Mouse (Mus musculus): ENCODE measurements around the gene Dtx3l.
A peak's percentile ranks its signal among the peaks of the same experiment; 100 is the strongest.
"Not testable (repeated sequence)": the region's sequence is repeated elsewhere in the genome, so short reads cannot be mapped to it uniquely, and the experiment has no call there.

Dtx3l gene

DNA sequence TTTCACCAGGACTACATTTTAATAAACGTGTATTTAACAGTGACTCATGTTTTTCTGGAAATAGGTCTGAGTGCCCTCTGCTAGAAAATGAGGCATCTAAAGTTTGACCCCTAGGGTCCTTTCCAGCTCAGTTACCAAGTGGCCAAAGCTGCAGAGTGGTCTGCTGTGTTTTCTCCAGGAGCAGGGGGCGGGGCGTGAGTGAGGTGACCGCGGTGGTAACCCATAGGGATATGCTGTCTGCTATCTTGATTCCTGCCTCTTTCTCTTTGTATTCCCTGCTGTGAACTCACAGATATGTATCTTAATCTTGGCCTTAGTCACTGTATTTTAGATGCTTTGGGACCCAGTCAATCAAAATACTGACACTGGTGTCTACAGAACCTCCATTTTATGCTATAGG, 14.6 kb downstream of the Dtx3l start:
- no peak for DNase-seq

DNA sequence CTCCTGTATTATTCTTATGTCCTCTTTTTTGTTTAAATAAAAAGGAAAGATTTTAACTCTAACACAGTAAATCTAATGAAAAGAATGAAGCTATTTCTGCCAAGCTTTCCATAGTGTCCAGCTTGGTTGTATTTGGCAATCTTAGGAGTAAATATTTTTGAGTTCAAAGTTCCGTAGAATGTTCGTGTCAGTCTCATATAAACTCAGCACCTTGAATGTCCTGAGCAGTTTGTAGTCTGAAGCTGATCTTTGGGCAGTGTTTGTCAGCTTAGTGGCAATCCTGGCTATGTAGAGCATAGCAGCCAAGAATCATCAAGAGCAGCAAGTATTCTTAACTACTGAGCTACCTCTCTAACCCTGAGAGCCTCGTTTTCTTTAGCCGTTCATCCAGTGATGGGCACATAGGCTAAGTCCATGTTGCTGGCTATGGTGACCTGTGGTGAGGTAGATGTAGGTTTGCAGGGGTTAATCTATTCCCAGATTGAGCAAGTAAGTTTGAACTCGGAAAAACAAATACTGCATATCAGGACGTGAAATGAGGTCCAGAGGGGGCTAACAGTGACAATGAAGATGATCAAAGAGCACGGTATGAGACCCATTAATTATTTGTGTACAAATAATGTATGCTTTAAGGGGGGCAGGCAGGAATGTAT, 15.3 kb downstream of the Dtx3l start:
- no peak for DNase-seq

DNA sequence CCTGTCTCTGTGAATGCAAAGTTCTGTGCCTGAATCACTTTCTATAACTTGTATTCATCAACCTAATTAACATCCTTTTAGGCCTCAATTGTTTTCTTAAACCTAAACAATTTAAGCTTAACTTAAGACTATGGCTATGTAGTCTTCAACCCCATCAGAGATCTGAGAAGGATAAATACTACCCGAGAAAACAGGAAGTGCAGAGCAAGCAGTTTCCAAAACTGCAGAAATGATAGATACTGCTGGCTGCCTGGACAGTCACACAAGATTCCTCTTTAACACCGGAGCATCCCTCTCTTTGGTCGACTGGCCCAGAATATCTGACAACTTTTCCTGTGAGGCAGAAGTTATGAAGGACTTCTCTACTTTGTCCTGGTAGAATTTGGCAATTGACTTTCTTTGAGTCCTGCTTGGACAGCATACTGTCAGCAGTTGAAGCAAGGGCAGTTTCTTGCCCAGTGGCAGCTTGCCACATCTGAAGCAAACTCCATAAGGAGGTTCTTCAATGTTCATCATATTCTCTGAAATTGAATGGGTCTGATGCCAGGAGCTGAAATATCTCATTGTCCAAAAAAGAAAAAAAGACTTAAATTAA, 16.6 kb downstream of the Dtx3l start:
- DNase-seq = no peak

DNA sequence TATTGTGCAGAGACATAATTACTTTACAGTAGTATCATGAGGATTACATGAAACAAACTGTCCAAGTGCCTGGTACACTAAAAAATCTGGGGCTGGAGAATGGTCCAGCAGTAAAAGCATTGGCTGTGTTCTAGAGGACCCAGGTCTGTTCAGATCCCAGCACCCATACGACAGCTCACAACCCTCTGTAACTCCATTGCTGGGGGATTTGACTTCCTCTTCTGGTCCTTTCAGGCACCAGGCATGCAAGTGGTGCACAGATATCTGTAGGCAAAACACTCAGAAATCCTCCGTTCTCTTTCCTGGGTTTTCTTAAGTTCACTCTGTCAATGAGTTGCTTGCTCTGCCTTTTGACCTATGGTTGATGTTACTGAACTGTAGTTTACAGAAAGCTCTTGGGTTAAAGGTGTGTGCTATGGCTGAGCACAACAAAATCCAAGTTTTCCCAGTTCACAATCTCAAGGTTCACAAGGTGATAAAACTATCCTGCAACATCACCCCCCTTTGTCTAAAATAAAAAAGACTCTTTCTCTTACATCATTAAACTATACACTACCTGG, 17.2 kb downstream of the Dtx3l start:
- no peak for DNase-seq

DNA sequence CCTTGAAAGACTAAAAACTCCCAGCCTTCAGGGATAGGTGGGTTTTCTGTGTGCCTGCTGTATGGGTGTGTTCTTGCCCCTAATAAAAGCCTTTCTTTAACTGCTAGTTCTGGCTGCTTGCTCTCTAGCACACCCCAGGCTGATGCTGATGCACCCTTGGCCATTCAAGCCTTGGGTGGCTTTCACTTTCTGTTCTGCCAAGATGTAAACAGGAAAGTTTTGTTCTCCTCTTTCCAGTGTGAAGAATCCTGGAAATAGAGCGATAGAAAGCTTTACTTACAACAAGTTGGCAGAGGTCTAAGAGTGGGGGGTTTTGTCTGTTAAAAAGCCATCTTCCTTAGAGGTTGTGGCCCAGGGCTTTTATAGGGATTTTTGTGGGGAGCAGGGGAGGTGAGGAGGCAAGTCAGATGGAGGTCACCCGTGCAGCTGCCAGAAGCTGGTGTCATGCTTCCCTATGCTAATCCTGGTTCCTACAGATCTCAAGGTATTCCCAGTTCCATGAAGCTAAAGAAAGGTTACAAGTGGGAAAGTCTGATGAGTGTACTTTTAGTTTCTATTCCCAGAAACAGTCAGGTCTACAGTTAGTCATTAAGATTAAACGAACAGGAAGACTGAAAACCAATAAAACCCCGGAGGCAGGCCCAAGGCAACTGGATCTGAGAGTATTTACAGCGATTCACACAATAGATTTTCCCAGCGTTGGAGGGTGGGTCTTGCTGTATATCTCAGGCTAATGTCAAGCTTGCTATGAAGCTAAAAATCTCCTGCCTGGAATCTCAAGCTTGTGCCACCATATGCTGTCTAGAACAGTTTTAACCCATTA, 20.0 kb downstream of the Dtx3l start:
- no peak for DNase-seq

DNA sequence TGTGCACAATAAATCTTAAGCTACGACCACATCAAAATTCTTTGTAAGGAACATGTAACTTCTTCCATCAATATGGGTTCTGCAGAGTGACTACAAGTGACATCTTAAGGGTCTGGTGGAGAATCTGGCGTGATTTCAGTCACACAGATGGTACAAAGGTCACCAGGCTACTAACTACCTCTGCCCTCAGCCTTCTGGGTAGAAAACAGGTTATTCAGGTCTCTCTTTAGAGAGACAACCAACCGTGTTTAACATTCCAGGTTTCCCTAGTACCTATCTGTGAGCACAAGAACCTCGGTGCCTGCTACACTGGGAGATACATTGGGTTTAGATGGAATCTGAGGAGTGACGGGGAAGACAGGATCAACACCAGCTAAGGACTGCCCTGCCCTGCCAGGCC, 24.6 kb downstream of the Dtx3l start:
- no peak for DNase-seq

DNA sequence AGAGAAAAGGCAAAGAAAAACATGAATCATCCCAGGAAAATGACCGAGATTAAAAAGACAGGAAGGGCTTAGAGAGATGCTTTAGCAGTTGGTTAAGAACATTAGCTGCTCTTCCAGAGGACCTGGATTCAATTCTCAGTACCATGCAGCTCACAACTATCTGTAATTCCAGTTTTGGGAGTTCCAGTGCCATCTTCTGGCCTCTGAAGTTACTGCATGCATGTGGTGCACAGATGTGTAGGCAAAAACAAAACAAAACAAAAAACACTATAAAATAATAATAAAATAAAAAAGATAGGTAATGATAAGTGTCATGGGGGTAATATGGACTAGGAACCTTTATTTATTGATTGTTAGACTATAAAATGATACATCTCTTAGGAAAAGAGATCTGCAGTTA, 25.4 kb downstream of the Dtx3l start:
- DNase-seq = peak; percentile 10 to 23

DNA sequence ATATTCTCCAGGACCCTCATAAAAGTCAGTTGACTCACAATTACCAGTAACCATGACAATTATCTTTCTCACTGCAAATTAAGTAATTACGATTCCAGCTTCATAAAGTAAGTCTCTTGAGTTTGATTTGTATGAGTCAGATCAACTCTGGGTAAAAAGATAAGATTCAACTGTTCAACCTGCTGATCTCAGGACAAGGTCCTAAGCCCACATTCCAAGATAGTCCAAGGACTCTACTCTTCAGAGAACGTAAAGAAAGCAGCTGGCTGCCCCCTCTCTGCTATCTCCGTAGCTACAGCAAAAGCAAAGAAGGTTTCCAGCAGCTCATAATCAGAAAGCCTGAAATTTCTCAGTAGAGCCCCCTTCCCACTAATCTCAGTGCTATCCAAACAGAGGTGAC, 27.5 kb downstream of the Dtx3l start:
- DNase-seq = no peak

DNA sequence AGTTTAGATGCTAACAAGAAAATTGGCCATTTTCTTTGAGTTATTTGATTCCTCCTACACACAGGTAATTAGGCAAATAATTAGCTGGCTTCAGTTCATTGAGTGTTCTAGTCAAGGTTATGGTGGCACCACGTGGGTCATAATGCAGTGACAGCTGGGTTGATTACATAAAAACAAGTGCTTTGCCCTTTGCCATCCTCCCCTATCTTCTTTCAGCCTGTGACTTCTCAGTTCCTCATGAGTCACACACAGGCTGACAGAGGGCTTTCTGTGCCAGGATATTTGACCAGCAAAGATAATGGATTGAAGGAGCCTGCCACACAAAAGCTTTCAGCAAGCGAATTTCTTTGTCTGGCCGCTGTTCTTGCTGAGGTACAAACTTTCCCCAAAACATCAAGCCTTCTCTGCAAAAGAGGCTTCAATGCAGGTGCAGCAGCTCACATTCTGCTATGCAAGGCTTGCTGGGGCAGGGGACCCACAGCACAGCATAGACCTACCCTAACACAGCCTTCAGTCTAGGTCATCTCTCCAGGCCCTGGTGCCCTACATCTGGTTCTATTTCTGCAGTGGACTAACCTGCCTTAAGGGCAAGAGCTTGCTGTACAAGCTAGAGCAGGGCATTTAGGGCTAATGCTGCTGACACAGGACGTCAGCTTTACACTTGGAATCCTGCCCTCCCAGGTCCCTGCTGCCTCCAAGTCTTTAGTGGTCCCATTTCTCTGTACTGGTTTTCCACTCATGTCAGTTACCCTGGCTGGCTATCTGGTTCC, 31.3 kb downstream of the Dtx3l start:
- DNase-seq = peak in 1 of 2 experiments; percentile 17

DNA sequence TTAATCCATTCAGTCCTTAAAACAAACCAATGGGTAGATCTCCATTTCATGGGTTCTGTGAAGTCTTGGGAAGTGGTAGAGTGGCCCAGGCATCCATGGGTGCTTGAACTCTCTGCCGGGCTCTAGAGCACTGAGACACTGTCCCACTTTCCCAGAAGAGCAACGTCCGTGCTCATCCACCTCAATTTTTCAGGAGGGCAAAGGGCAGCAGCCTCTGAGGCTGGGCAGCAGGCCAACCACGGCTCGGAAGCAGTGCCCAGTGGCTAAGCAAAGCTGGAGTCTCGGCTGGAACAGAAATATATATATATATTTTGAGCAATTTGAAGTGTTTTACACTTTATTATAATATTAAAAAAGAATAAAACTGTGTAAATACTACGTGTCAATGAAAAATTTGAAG, 32.1 kb downstream of the Dtx3l start:
- peak; percentile 21 to 57 for DNase-seq

DNA sequence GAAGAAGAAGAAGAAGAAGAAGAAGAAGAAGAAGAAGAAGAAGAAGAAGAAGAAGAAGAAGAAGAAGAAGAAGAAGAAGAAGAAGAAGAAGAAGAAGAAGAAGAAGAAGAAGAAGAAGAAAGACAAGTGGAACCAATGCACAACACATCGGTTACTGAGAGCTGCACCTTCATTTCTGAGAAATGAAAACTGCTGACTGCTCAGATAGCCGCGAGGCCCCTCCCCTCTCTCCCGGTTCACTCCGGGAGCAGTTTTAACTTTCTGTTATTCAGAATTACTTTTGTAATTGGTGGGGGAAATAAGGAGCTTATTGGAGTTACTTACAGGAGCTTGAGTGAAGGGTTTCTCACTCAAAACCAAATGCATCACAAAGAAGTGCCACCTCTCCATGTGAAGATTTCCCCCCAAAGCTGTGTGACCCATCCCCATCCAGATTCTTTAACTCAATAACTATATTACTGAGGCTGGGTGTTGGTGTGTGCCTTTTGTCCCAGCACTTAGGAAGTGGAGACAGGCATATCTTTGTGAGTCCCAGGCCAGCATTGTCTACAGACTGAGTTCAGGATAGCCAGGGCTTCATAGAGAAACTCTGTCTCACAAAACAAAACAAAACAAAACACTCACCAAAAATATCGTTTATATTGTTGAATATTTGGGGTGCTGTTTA, 33.0 kb downstream of the Dtx3l start:
- DNase-seq = no peak

DNA sequence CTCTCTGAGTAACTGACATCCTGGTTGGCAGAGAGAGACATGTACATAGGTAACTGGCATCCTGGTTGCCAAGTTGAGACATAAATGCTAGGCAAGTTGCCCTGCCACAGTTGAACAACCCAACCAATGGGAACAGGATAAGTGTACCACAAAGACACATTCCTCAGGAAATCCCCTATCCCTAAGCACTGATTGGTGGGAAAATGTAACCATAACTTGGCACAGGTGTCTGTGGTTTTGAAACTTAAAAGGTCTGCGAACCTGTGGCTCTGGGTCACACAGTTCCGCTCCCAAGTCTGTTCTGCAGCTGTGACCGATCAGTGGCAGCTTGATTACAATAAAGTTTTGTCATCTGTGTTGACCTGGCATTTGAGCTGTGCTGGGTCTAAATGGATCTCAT, 33.6 kb downstream of the Dtx3l start:
- no peak for DNase-seq

DNA sequence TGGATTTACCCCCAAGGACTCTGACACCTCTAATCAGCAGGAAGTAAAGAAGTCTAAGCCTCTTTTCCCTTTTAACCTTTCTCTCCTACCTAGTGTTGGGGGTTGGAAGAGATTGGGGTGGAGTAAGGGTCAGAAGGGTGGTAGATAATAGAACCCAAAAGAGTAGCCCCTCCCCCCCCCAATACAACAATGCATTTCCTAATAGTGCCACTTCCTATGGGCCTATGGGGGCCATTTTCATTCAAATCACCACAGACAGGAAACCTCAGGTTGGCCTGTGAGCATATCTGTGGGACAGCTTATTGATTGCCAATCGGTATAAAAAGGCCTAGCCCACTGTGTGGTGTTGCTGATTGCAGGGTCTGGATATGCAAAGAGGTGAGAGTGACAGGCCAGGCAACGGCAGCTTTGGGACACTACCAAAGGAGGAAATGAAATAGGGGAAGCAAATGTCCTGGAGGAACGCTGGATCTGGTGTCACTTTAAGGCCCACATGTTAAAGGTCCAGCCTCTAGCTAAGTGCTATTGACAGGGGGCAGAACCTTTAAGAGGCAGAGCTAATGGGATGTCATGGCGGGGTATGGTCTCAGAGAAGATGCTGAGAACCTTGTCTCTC, 34.7 kb downstream of the Dtx3l start:
- no peak for DNase-seq

DNA sequence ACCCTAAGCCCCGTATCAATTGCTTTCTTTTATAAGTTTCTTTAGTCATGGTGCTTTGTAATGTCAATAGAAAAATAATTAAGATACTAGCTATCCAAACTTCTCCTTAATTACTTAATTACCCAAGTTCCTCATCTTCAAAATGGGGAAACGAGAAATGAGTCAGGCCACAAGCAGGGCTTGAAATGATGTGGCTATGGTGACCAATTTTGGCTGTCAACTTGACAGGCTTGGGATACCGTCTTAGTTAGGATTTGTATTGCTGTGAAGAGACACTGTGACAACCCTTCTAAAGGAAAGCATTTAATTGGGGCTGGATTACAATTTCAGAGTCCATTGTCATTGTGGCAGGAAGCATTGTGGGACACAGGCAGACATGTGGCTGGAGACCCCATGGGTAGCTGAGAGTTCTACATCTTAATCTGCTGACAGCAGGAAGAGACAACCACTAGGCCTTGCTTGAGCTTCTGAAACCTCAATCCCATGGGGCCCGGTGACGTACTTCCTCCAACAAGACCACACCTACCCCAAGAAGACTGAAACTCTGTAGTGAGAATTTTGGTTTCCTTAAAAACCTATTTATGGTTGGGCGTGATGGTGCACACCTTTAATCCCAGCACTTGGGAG, 35.8 kb downstream of the Dtx3l start:
- no peak for DNase-seq

DNA sequence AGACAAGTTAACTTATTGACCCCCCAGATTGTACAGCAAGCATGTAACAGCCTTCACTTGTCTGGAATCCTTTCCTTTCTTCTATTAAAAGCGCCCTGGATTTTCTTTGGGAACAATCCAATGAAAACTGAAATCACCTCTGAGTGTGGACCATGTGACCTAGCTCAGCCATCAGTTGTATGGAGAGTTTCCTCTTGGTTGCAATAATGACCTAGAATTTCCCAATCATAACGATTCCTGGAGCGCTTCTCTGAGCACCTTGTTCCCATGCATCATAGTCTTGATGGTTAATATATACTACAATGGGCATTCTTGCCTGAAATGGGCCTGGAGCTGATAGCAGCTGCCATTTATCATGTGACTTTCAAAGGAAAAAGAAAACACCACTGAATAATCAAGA, 38.4 kb downstream of the Dtx3l start:
- DNase-seq = no peak

DNA sequence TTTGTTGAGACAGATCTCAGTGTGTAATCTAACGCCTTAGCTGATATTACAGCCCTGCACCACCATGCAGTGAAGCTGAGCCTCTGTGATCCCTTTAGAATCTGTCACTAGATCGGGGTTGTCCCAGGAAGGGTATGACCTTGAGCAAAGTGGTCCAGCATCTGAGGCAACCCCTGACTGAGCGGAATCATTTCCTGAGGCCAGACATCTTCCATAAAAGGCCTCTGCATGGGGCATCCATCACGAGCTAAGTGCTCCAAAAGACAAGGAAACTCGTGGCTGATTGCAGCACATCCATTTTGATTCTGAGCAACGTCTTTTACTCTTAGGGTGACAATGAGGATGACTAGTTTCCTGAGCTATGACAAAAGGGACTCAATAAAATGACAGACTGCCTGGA, 44.0 kb downstream of the Dtx3l start:
- no peak for DNase-seq

DNA sequence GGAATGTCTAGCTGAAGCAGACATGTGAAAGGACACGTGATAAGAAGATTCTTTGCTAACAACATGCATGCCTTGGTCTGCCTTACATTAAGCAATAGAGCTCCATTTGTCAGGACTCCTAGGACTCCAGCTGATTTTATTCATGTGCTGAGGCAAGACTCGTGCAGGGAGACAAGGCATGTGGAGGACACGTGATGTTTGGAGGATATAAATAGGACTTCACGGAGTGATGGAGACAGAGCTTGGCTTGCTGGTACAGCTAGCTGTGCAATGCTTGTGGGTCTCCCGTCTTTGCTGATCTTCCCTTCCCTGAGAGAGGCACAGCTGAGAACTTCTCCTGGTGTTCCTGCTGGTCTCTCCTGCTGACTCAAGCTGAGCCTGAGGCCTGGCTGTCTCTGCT, 47.3 kb downstream of the Dtx3l start:
- not testable (repeated sequence) for DNase-seq

DNA sequence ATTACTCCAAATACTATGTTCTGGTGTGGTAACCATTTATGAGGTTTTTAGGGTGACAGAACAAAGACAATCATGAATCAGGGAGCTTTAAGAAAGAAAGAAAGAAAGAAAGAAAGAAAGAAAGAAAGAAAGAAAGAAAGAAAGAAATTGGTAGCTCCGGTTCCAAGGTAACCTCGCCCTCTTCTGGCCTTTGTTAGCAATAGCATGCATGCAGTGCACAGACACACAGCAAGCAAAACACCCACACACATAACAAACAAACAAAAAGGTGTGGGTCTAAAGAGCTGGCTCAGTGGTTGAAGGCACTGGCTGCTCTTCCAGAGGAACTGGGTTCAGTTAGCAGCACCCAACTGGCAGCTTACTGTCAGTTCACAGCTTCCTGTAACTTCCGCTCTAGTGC, 48.3 kb downstream of the Dtx3l start:
- DNase-seq = no peak

DNA sequence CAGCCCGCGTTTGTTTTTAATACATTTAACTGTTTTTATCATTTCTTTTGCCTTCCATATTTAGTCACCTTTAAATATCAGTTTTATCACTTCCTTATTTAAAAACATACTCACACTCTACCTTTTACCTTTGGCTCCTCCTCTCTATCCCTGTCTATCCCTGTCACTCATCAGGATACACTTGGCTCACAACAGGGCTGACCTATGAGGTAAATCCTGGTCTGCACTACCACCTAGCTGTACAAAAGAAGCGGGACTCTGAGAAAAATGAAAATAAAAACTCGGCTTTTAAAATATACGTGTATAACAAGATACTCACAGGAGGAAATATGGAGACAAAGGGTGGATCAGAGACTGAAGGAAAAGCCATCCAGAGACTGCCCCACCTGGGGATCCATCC, 50.0 kb downstream of the Dtx3l start:
- DNase-seq = no peak

DNA sequence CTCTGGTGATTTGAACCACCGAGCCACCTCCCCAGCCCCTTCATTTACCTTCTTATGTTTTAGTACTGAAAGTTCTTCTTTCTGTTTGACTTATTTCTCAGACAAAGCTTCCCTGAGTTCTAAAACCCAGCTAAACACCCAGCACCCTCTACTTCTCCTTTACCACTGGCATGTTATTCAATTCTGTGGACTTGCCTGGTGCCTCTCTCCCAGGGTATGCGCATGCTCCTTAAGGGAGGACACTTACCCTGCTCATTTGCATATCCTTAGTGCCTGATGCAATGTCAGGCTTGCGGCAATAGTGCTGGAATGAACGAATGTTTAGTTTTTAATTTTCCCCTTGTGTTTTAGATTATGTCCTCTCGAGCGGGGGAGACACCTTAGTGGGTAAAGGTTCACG, 50.8 kb downstream of the Dtx3l start:
- DNase-seq = no peak

Measured in kidney, postnatal 4 days (tissue).